Mouse (Mus musculus): ENCODE measurements around the gene Spata2l. TPM values are rescaled to one million over a fixed set of nuclear protein-coding genes. Genes with fewer than 3 reads are reported as not detected.
A peak's percentile ranks its signal among the peaks of the same experiment; 100 is the strongest.
"Not testable (repeated sequence)": the region's sequence is repeated elsewhere in the genome, so short reads cannot be mapped to it uniquely, and the experiment has no call there.

The Spata2l gene
- polyA plus RNA-seq, 1 experiment from 2014 or later = 4.8 TPM

DNA sequence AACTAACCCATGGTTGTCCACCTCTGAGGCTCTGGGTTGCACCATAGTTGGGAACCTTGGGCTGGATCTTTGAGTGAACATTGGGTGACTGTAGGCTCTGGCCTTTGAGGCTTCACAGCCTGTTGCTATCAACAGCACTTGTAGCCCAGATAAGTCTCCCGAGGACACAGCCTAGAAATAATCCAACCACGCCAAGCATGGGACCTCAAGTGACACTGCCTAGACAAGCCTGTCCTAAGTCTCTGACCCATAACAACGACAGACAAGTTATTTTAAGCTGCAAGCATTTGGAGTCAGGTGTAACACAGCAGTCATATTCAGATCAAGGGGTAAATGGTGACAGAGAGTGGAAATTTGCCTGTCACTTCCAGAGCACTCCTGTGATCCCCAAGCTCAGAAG is 20.6 kb downstream of the Spata2l start:
- Histone ChIP-seq H3K9me3 (no peaks in the 10 kb centered on the region), H3K27me3 (no peaks in the 10 kb centered on the region), H3K4me2 (replicated peaks) (no peak overlapping the region), H3K27ac (replicated peaks) (no peak overlapping the region), H3K4me1 (peaks cover 21% of the 10 kb centered on the region), H3K36me3 (no peaks in the 10 kb centered on the region), H3K4me3 (no peak overlapping the region), H3K9ac (replicated peaks) (no peak overlapping the region)
- WGBS = 80% methylated on average over 3 of the region's 3 CpGs
- ATAC-seq (replicated peaks) = no peak

DNA sequence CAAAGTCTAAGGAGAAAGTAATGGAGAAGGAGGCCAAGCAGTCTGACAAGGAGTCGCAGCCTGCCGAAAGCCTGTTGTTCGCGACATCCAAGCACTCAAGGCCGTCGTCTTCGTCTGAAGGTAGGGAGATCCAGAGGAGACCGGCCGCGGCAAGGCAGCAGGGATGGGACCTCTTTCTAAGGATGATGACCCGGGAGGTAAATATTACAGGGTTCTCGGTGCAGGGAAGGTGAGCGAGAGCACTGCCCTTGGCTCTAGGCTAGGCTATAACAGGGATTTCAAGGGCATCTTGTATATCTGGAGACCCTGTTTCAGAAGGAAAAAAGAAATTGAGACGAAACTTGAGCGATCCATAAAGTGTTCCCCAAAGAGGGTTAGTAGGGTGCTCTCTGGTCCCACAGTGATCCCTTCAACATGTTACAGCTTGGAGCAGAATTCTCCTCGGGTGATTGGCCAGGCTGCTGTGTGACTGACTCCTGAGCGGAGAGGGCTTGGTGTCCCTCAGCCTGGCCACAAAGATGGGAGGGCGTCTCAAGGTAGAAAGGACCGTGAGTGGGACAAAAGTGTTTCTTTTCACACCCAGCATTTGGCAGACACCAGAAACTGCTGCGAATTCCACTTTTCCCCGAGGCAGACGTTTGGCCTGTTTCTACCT is 22.8 kb downstream of the Spata2l start:
- H3K27ac ChIP-seq (replicated peaks) = no peak overlapping the region
- WGBS = 20% methylated on average over 22 of the region's 22 CpGs

DNA sequence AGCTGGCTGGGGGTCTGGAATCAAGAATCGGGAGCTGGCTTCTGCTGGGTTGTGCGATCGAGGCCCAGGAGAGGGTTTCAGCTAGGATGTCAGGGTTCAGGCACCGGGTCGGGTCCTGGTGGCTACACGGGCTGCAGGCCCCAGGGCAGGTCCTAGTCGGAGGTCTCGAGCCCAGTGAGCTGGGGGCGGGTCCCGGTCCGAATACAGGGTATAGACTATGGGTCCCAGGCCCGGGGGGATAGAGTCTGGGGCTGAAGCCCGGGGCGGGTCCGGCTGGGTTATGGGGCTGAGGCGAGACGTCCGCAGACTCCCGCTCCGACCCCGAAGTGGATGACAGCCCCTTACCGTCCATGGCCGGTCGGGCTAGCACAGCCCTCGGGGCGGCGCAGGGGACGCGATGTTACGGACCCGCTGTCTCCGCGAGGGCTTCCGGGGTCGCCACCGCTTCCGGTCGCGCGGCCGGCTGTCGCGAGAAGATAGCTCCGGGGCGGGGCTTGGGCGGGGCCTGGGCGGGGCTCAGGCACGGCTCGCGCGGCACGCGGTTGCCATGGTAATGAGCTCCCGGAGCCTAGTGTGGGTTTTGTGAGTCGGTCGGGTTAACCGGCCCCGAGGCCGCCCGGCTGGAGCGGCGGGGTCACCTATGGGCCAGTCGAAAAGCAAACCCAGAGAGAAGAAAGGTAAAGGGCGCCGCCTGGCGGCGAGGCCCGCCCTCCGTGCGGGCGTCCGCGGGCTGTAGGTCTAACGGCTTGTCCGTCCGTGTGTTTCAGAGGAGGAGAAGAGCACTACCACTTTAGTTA is 23.5 kb downstream of the Spata2l start, which contains the start of the genes Chmp1a and Spata33:
Gene Chmp1a, minus strand, starts transcription at position 443 of the 797 bp plus-strand sequence.
Gene Spata33, plus strand, starts transcription at position 512 of the 797 bp plus-strand sequence.
- H3K4me2 ChIP-seq (replicated peaks) = peak within 1 kb of the TSS; percentile 95
- ATAC-seq (replicated peaks) = peak; percentile 94
- no peaks in the 10 kb centered on the region for H3K9me3 ChIP-seq
- peaks cover 21% of the 10 kb centered on the region for H3K4me1 ChIP-seq
- H3K4me3 ChIP-seq = peak within 1 kb of the TSS; percentile 89
- 1% methylated on average over 76 of the region's 76 CpGs for WGBS
- H3K27me3 ChIP-seq = no peaks in the 10 kb centered on the region
- peaks cover 26% of the 10 kb centered on the region for H3K36me3 ChIP-seq
- 0 out of 2 replicates have a peak within 1 kb of the TSS, but pooled peaks have one; percentile 27 for H3K27ac ChIP-seq (replicated peaks)
- peak within 1 kb of the TSS; percentile 94 for H3K9ac ChIP-seq (replicated peaks)

More for the DNA sequence above, 22.8 kb downstream of the Spata2l start:
- Histone ChIP-seq H3K9me3 (no peaks in the 10 kb centered on the region), H3K4me1 (peaks cover 21% of the 10 kb centered on the region), H3K4me3 (peak overlapping the region; percentile 89), H3K27me3 (no peaks in the 10 kb centered on the region), H3K36me3 (peaks cover 19% of the 10 kb centered on the region), H3K4me2 (replicated peaks) (peak overlapping the region; percentile 95), H3K9ac (replicated peaks) (peak overlapping the region; percentile 94)
- ATAC-seq (replicated peaks) = no peak; the same call in 1 of the 2 replicates

DNA sequence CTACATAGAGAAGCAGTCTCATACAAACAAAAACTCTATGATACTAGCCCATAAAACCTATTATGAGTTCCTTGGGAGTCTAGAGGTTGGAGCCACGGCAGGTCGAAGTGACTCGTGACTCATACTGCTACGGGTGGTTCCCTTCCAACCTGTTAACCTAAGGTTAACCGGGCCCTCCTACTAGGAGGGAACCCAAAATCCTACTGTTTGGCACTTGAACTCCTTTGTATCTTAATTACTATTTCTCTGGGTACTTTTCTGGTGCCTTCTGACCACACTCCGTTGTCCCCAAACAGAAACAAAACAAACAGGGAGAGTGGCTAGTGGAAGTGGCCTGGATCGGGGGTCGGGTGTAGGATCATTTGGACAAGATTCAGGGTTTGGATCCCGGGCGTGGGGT is 24.2 kb downstream of the Spata2l start:
- 53% methylated on average over 10 of the region's 10 CpGs for WGBS
- Histone ChIP-seq H3K27me3 (no peaks in the 10 kb centered on the region), H3K36me3 (peaks cover 32% of the 10 kb centered on the region), H3K4me2 (replicated peaks) (peak overlapping the region; percentile 95), H3K9ac (replicated peaks) (peak overlapping the region; percentile 94), H3K4me1 (peaks cover 21% of the 10 kb centered on the region), H3K9me3 (no peaks in the 10 kb centered on the region), H3K27ac (replicated peaks) (no peak overlapping the region), H3K4me3 (peak overlapping the region; percentile 89)
- ATAC-seq (replicated peaks) = no peak

DNA sequence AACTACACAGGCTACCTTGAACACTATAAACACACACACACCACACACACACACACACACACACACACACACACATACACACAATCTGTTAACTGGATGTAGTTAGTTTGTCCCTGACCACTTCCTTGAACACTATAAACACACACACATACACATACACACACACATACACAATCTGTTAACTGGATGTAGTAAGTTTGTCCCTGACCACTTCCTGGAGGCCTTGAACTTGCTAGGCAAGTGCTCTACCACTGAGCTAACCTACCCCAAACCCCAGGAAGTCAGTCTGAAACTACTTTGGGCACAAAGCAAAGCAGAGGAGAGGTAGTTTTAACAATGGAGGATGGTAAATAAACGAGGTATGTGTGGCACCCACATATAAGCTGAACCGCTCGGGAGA is 32.5 kb downstream of the Spata2l start:
- H3K9ac ChIP-seq (replicated peaks) = no peak overlapping the region
- peaks cover 32% of the 10 kb centered on the region for H3K36me3 ChIP-seq
- no peaks in the 10 kb centered on the region for H3K9me3 ChIP-seq
- H3K4me2 ChIP-seq (replicated peaks) = no peak overlapping the region
- WGBS = 87% methylated on average over 3 of the region's 3 CpGs
- ATAC-seq (replicated peaks) = no peak
- H3K27me3 ChIP-seq = no peaks in the 10 kb centered on the region
- no peak overlapping the region for H3K4me3 ChIP-seq
- H3K27ac ChIP-seq (replicated peaks) = no peak overlapping the region
- no peaks in the 10 kb centered on the region for H3K4me1 ChIP-seq

DNA sequence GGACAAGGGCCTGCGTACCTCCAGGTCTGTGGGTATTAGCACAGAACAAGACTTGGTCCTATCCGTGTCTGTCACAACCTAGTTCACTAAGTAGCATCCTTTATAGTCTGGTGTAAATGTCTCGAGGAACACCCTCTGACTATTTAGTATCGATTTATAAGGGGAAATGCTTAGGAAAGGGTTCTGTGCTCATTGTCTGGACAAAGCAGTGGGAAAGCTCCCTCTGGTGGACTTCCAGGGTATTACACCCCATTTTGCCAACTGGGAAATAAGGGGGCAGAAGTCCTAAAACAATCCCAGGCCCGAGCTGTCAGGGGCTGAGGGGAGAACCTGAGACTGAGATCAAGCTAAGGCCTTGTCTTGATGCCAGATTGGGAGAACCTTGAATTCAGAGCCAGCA is 33.7 kb downstream of the Spata2l start:
- Histone ChIP-seq H3K4me3 (no peak overlapping the region), H3K27me3 (no peaks in the 10 kb centered on the region), H3K27ac (replicated peaks) (no peak overlapping the region), H3K9me3 (no peaks in the 10 kb centered on the region), H3K9ac (replicated peaks) (no peak overlapping the region), H3K4me1 (no peaks in the 10 kb centered on the region), H3K4me2 (replicated peaks) (no peak overlapping the region), H3K36me3 (peaks cover 20% of the 10 kb centered on the region)
- ATAC-seq (replicated peaks) = peak; percentile 64
- 23% methylated on average over 5 of the region's 5 CpGs for WGBS

DNA sequence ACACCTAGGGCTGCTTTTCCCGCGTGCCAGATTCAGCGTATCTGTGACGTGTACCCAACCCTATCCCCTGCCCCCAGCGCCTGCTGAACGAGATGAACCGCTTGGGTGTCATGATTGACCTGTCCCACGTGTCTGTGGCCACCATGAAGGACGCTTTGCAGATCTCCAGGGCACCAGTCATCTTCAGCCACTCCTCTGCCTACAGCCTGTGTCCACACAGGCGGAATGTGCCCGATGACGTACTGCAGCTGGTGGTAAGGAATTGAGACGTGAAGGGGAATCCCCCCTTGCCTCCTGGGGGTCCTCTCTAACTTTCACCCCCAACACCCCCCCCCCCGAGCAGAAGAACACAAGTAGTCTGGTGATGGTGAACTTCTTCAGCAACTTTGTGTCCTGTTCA is 36.2 kb downstream of the Spata2l start:
- Histone ChIP-seq H3K9me3 (no peaks in the 10 kb centered on the region), H3K27me3 (no peaks in the 10 kb centered on the region), H3K27ac (replicated peaks) (no peak overlapping the region), H3K4me1 (no peaks in the 10 kb centered on the region), H3K4me2 (replicated peaks) (no peak overlapping the region), H3K36me3 (0 out of 2 replicates have a peak, but pooled peaks cover 4% of the 10 kb centered on the region), H3K4me3 (no peak overlapping the region), H3K9ac (replicated peaks) (no peak overlapping the region)
- 72% methylated on average over 14 of the region's 14 CpGs for WGBS
- ATAC-seq (replicated peaks) = no peak

DNA sequence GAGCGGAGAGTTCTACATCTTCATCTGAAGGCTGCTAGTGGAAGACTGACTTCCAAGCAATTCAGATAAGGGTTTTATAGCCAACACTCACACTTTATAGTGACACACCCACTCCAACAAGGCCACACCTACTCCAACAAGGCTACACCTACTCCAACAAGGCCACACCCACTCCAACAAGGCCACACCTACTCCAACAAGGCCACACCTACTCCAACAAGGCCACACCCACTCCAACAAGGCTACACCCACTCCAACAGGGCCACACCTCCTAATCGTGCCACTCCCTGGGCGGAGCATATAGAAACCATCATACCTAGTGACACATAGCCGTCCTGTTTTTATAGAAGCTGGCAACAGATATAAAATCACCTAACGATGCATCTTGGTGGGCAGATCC is 39.0 kb downstream of the Spata2l start:
- H3K9me3 ChIP-seq; H3K36me3 ChIP-seq; H3K4me2 ChIP-seq (replicated peaks); H3K27ac ChIP-seq (replicated peaks); ATAC-seq (replicated peaks); H3K4me1 ChIP-seq; H3K27me3 ChIP-seq; H3K4me3 ChIP-seq; H3K9ac ChIP-seq (replicated peaks): not testable (repeated sequence)
- WGBS = 80% methylated on average over 5 of the region's 5 CpGs

DNA sequence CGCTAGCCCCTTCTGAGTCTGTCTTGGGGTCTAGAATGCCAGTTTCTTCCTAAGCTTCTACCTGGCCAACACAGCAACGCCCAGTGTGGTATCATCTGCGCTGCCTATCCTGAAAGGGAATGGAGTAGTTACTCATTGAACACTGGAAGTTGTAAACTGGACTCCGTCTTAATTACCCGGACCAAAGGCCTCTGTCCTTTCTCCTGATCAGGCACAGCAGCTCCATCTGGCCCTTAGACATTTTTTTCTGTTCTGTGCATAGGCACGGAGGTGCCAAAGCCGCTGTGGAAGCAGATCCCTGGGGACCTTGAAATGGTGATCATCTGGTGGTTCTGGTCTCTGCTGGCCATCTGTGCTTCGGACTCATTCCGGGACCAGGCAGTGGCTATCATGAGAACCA is 42.3 kb downstream of the Spata2l start:
- no peak for ATAC-seq (replicated peaks)
- H3K27me3 ChIP-seq = no peaks in the 10 kb centered on the region
- H3K9me3 ChIP-seq = no peaks in the 10 kb centered on the region
- H3K4me3 ChIP-seq = no peak overlapping the region
- WGBS = 93% methylated on average over 9 of the region's 9 CpGs
- H3K9ac ChIP-seq (replicated peaks) = no peak overlapping the region
- no peak overlapping the region for H3K27ac ChIP-seq (replicated peaks)
- H3K4me2 ChIP-seq (replicated peaks) = no peak overlapping the region
- H3K4me1 ChIP-seq = no peaks in the 10 kb centered on the region
- no peaks in the 10 kb centered on the region for H3K36me3 ChIP-seq

DNA sequence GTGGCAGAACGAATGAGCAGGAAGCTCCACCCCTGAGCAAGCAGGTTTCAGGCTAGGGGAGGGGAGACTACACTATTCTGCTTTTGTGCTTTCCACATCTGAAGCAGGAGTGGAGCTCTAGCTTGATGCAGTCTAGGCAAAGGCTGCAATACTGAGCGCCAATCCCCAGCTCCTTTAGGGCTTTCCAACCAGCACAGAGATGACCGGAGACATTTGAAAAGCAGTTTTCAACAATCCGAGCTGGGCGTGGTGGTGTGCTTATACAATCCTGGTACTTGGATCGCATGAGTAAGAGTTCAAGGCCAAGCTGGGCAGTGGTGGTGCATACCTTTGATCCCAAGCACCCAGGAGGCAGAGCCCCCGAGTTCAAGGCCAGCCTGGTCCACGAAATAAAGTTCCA is 44.1 kb downstream of the Spata2l start:
- Histone ChIP-seq H3K4me2 (replicated peaks) (no peak overlapping the region), H3K4me3 (no peak overlapping the region), H3K9ac (replicated peaks) (no peak overlapping the region), H3K27me3 (no peaks in the 10 kb centered on the region), H3K4me1 (no peaks in the 10 kb centered on the region), H3K36me3 (no peaks in the 10 kb centered on the region), H3K9me3 (no peaks in the 10 kb centered on the region), H3K27ac (replicated peaks) (no peak overlapping the region)
- ATAC-seq (replicated peaks) = no peak
- 61% methylated on average over 8 of the region's 8 CpGs for WGBS

DNA sequence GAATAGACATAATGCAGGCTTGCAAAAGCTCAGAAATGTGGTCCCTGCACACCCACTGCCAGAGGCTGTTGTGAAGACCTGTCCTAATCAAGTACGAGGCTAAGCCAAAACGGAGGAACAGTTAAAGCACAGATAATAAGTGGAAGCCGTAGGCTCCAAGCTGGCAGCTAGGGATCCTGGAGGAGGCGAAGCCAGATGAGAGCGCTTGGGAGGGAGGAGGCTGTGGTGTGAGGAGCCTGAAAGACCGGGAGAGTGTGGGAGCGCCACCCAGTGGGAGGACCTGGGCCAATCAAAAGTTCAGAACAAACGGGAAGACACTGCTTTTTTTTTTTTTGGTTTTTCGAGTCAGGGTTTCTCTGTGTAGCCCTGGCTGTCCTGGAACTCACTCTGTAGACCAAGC is 45.4 kb downstream of the Spata2l start:
- Histone ChIP-seq H3K9ac (replicated peaks) (no peak overlapping the region), H3K9me3 (no peaks in the 10 kb centered on the region), H3K36me3 (no peaks in the 10 kb centered on the region), H3K4me1 (no peaks in the 10 kb centered on the region), H3K27ac (replicated peaks) (no peak overlapping the region), H3K4me2 (replicated peaks) (no peak overlapping the region), H3K27me3 (no peaks in the 10 kb centered on the region), H3K4me3 (no peak overlapping the region)
- 0% methylated on average over 9 of the region's 9 CpGs for WGBS
- ATAC-seq (replicated peaks) = no peak

DNA sequence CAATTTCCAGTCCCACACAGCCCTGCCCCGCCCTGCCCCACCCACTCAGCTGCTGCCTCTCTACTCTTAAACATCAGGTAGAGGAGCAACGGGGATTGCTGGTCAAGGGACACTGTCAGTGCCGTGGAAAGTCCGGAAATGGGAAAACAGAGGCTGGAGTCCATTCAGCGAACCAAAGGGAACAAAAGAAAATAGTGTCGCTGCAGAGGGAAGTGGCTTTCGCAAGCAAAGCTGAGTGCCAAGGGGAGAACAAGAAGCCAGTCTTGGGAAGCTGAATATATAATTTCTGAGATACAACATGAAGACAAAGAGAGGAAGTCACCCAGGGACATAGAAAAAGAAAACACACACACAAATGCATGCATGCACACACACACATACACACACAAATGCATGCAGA is 47.2 kb downstream of the Spata2l start:
- Histone ChIP-seq H3K9ac (replicated peaks) (no peak overlapping the region), H3K36me3 (no peaks in the 10 kb centered on the region), H3K27me3 (no peaks in the 10 kb centered on the region), H3K4me3 (no peak overlapping the region), H3K27ac (replicated peaks) (no peak overlapping the region), H3K4me2 (replicated peaks) (no peak overlapping the region), H3K9me3 (no peaks in the 10 kb centered on the region), H3K4me1 (no peaks in the 10 kb centered on the region)
- 71% methylated on average over 7 of the region's 7 CpGs for WGBS
- ATAC-seq (replicated peaks) = no peak
